Mouse (Mus musculus) embryonic facial prominence, embryonic 14.5 days (tissue): ENCODE results near the gene Iqcm. TPM values are rescaled to one million over a fixed set of nuclear protein-coding genes. Genes with fewer than 3 reads are reported as not detected.

ENCODE experiments used
- ATAC-seq: fragments of 200-750 bp; cut with Nextera tagmentation; 2 replicates; pipeline ENCODE4 v1.8.0; 2017; ENCODE audit warnings: low read depth, moderate number of reproducible peaks, moderate TSS enrichment
- DNase-seq: peaks from one replicate; pipeline ENCODE4 v3.0.0-alpha.2; 2015; ENCODE audit warnings: low spot score
- H3K27ac ChIP-seq: fragments of 300-500 bp; sonication (generic); replicated peaks from 2 replicates; pipeline ENCODE4 v1.5.1; 2014; ENCODE audit warnings: low read depth, mild to moderate bottlenecking, low read length, moderate library complexity
- H3K27me3 ChIP-seq: fragments of 300-500 bp; sonication (generic); replicated peaks from 2 replicates; pipeline ENCODE4 v1.6.1; 2014; ENCODE audit warnings: low read length; ENCODE audit not compliant: control insufficient read depth, insufficient read depth
- H3K36me3 ChIP-seq: fragments of 300-500 bp; sonication (generic); 2 replicates; pipeline ENCODE4 v1.6.1; 2014; ENCODE audit warnings: low read length, mixed read lengths; ENCODE audit not compliant: control insufficient read depth, insufficient read depth
- H3K4me1 ChIP-seq: fragments of 300-500 bp; sonication (generic); 2 replicates; pipeline ENCODE4 v1.6.1; 2014; ENCODE audit warnings: antibody characterized with exemption, low read length; ENCODE audit not compliant: control insufficient read depth, insufficient read depth
- H3K4me2 ChIP-seq: fragments of 300-500 bp; sonication (generic); 2 replicates; pipeline ENCODE4 v1.6.1; 2014; ENCODE audit warnings: low read depth, mild to moderate bottlenecking, low read length, moderate library complexity, mixed read lengths
- H3K4me3 ChIP-seq: fragments of 300-500 bp; sonication (generic); 2 replicates; pipeline ENCODE4 v1.5.1; 2014; ENCODE audit warnings: low read depth, mild to moderate bottlenecking, low read length
- H3K9ac ChIP-seq: fragments of 300-500 bp; sonication (generic); 2 replicates; pipeline ENCODE4 v1.6.1; 2014; ENCODE audit warnings: low read depth, mild to moderate bottlenecking, low read length, moderate library complexity, mixed read lengths
- H3K9me3 ChIP-seq: fragments of 300-500 bp; sonication (generic); 2 replicates; pipeline ENCODE4 v1.6.1; 2016; ENCODE audit warnings: low read length; ENCODE audit not compliant: control insufficient read depth
- WGBS: fragments of 180-500 bp; shearing (Covaris S2); extraction: QIAGEN DNeasy Blood & Tissue Kit; methylation state at CpG from one replicate; pipeline ENCODE4 v1.1.7; 2014; 5-methylcytosine and 5-hydroxymethylcytosine counted together
- polyA plus RNA-seq: library from polyadenylated mRNA; unstranded; fragments of >200 nt; fragmentation: Nextera tagmentation; extraction: Ambion mirVana; gene quantifications from 2 replicates; pipeline ENCODE4 v1.2.1, GENCODE M21; 2014

Iqcm gene
- polyA plus RNA-seq, 1 experiment from 2014 or later, result 0.08 TPM

GRCm38 (mm10) chr8:76018501-76018900, 570.0 kb downstream of the Iqcm start:
- Histone ChIP-seq H3K27ac (no peak overlapping the region), H3K4me2 (no peak overlapping the region), H3K36me3 (no peaks in the 10 kb centered on the region), H3K4me1 (no peaks in the 10 kb centered on the region), H3K9ac (no peak overlapping the region), H3K4me3 (no peak overlapping the region), H3K9me3 (no peaks in the 10 kb centered on the region), H3K27me3 (no peaks in the 10 kb centered on the region)
- WGBS, result 77% methylated on average over 4 of the region's 4 CpGs
- ATAC-seq (no peak), DNase-seq (peak; percentile 36)

Other genes starting within 250 kb of the Iqcm start
- 0.29 and 0.37 TPM in 2 replicates for gene Rasd2, start 234.8 kb upstream of the Iqcm start, polyA plus RNA-seq
- 0.35 TPM in 1 of 2 replicates, not detected in the other for gene Gm10358, start 42.1 kb upstream of the Iqcm start, polyA plus RNA-seq